Mouse (Mus musculus): ENCODE measurements around the gene Mtss1l. TPM values are rescaled to one million over a fixed set of nuclear protein-coding genes. Genes with fewer than 3 reads are reported as not detected.

Gene Mtss1l
- polyA plus RNA-seq (2011; ENCODE audit: insufficient read depth, insufficient read length, low read depth, missing spikeins), result 7.1 and 9.5 TPM in 2 replicates

- H3K9ac ChIP-seq (ENCODE audit: low read depth, poor library complexity, severe bottlenecking), result peak within 1 kb of the TSS; percentile 92
- H3K27ac ChIP-seq (ENCODE audit: insufficient read depth, low read length), result no peak within 1 kb of the TSS
- TF ChIP-seq EP300 (IDR thresholded peaks at IDR 0.05; ENCODE audit: insufficient read depth, low read depth, low read length), result 0 out of 2 replicates have a peak, but pooled peaks have one; percentile 8
- TF ChIP-seq CTCF (IDR thresholded peaks at IDR 0.05; ENCODE audit: low read depth, low read length), result no peak
- no peaks in the 10 kb centered on the region for H3K27me3 ChIP-seq (ENCODE audit: control insufficient read depth, insufficient read depth, low read length, poor library complexity, severe bottlenecking)
- H3K4me1 ChIP-seq (ENCODE audit: control insufficient read depth, insufficient read depth, low read length), result no peaks in the 10 kb centered on the region
- no peaks in the 10 kb centered on the region for H3K9me3 ChIP-seq (replicated peaks; ENCODE audit: control insufficient read depth, insufficient read depth, low read length, poor library complexity, severe bottlenecking)
- H3K4me3 ChIP-seq (ENCODE audit: low read depth, low read length), result peak within 1 kb of the TSS; percentile 89
- H3K36me3 ChIP-seq (ENCODE audit: control insufficient read depth, insufficient read depth, low read length, poor library complexity, severe bottlenecking), result 0 out of 2 replicates have a peak, but pooled peaks cover 1% of the 10 kb centered on the region
Observed at GRCm38 (mm10) chr8:110720685-110721598, at the start of gene Mtss1l. Gene Mtss1l, plus strand, starts transcription at chr8:110721476.

- Histone ChIP-seq H3K36me3 (ENCODE audit: control insufficient read depth, insufficient read depth, low read length, poor library complexity, severe bottlenecking) (peaks cover 46% of the 10 kb centered on the region), H3K9ac (ENCODE audit: low read depth, poor library complexity, severe bottlenecking) (no peak overlapping the region), H3K9me3 (replicated peaks; ENCODE audit: control insufficient read depth, insufficient read depth, low read length, poor library complexity, severe bottlenecking) (no peaks in the 10 kb centered on the region), H3K27me3 (ENCODE audit: control insufficient read depth, insufficient read depth, low read length, poor library complexity, severe bottlenecking) (no peaks in the 10 kb centered on the region), H3K4me1 (ENCODE audit: control insufficient read depth, insufficient read depth, low read length) (no peaks in the 10 kb centered on the region), H3K27ac (ENCODE audit: insufficient read depth, low read length) (no peak overlapping the region), H3K4me3 (ENCODE audit: low read depth, low read length) (no peak overlapping the region)
- no peak for TF ChIP-seq POLR2A (IDR thresholded peaks at IDR 0.05; ENCODE audit: insufficient read depth, low read length)
- TF ChIP-seq CTCF (IDR thresholded peaks at IDR 0.05; ENCODE audit: low read depth, low read length), result no peak
- no peak for TF ChIP-seq EP300 (IDR thresholded peaks at IDR 0.05; ENCODE audit: insufficient read depth, low read depth, low read length)
Observed at GRCm38 (mm10) chr8:110672133-110672532, 49.1 kb upstream of the Mtss1l start.

GRCm38 (mm10) chr8:110673168-110673567, 48.1 kb upstream of the Mtss1l start:
- H3K4me1 ChIP-seq (ENCODE audit: control insufficient read depth, insufficient read depth, low read length), result no peaks in the 10 kb centered on the region
- H3K9ac ChIP-seq (ENCODE audit: low read depth, poor library complexity, severe bottlenecking), result no peak overlapping the region
- H3K9me3 ChIP-seq (replicated peaks; ENCODE audit: control insufficient read depth, insufficient read depth, low read length, poor library complexity, severe bottlenecking), result no peaks in the 10 kb centered on the region
- H3K4me3 ChIP-seq (ENCODE audit: low read depth, low read length), result no peak overlapping the region
- H3K27me3 ChIP-seq (ENCODE audit: control insufficient read depth, insufficient read depth, low read length, poor library complexity, severe bottlenecking), result no peaks in the 10 kb centered on the region
- TF ChIP-seq CTCF (IDR thresholded peaks at IDR 0.05; ENCODE audit: low read depth, low read length) (no peak), POLR2A (IDR thresholded peaks at IDR 0.05; ENCODE audit: insufficient read depth, low read length) (no peak)
- H3K36me3 ChIP-seq (ENCODE audit: control insufficient read depth, insufficient read depth, low read length, poor library complexity, severe bottlenecking), result peaks cover 51% of the 10 kb centered on the region
- H3K27ac ChIP-seq (ENCODE audit: insufficient read depth, low read length), result no peak overlapping the region

GRCm38 (mm10) chr8:110674589-110674988, 46.7 kb upstream of the Mtss1l start:
- H3K27ac ChIP-seq (ENCODE audit: insufficient read depth, low read length), result no peak overlapping the region
- H3K36me3 ChIP-seq (ENCODE audit: control insufficient read depth, insufficient read depth, low read length, poor library complexity, severe bottlenecking), result peaks cover 62% of the 10 kb centered on the region
- no peak overlapping the region for H3K9ac ChIP-seq (ENCODE audit: low read depth, poor library complexity, severe bottlenecking)
- no peak for TF ChIP-seq POLR2A (IDR thresholded peaks at IDR 0.05; ENCODE audit: insufficient read depth, low read length)
- TF ChIP-seq CTCF (IDR thresholded peaks at IDR 0.05; ENCODE audit: low read depth, low read length), result no peak
- no peak for TF ChIP-seq EP300 (IDR thresholded peaks at IDR 0.05; ENCODE audit: insufficient read depth, low read depth, low read length)
- H3K4me3 ChIP-seq (ENCODE audit: low read depth, low read length), result no peak overlapping the region
- no peaks in the 10 kb centered on the region for H3K4me1 ChIP-seq (ENCODE audit: control insufficient read depth, insufficient read depth, low read length)
- H3K9me3 ChIP-seq (replicated peaks; ENCODE audit: control insufficient read depth, insufficient read depth, low read length, poor library complexity, severe bottlenecking), result no peaks in the 10 kb centered on the region
- no peaks in the 10 kb centered on the region for H3K27me3 ChIP-seq (ENCODE audit: control insufficient read depth, insufficient read depth, low read length, poor library complexity, severe bottlenecking)

- Histone ChIP-seq H3K27ac (ENCODE audit: insufficient read depth, low read length) (no peak overlapping the region), H3K9me3 (replicated peaks; ENCODE audit: control insufficient read depth, insufficient read depth, low read length, poor library complexity, severe bottlenecking) (no peaks in the 10 kb centered on the region), H3K27me3 (ENCODE audit: control insufficient read depth, insufficient read depth, low read length, poor library complexity, severe bottlenecking) (no peaks in the 10 kb centered on the region), H3K4me1 (ENCODE audit: control insufficient read depth, insufficient read depth, low read length) (no peaks in the 10 kb centered on the region), H3K4me3 (ENCODE audit: low read depth, low read length) (no peak overlapping the region), H3K36me3 (ENCODE audit: control insufficient read depth, insufficient read depth, low read length, poor library complexity, severe bottlenecking) (peaks cover 52% of the 10 kb centered on the region), H3K9ac (ENCODE audit: low read depth, poor library complexity, severe bottlenecking) (no peak overlapping the region)
- TF ChIP-seq EP300 (IDR thresholded peaks at IDR 0.05; ENCODE audit: insufficient read depth, low read depth, low read length) (no peak), CTCF (IDR thresholded peaks at IDR 0.05; ENCODE audit: low read depth, low read length) (no peak), POLR2A (IDR thresholded peaks at IDR 0.05; ENCODE audit: insufficient read depth, low read length) (no peak)
Observed at GRCm38 (mm10) chr8:110676702-110677101, 44.6 kb upstream of the Mtss1l start.

GRCm38 (mm10) chr8:110677174-110677660, 44.1 kb upstream of the Mtss1l start:
- no peak overlapping the region for H3K9ac ChIP-seq (ENCODE audit: low read depth, poor library complexity, severe bottlenecking)
- H3K4me1 ChIP-seq (ENCODE audit: control insufficient read depth, insufficient read depth, low read length), result no peaks in the 10 kb centered on the region
- no peak overlapping the region for H3K4me3 ChIP-seq (ENCODE audit: low read depth, low read length)
- H3K27ac ChIP-seq (ENCODE audit: insufficient read depth, low read length), result no peak overlapping the region
- no peak for TF ChIP-seq POLR2A (IDR thresholded peaks at IDR 0.05; ENCODE audit: insufficient read depth, low read length)
- TF ChIP-seq CTCF (IDR thresholded peaks at IDR 0.05; ENCODE audit: low read depth, low read length), result no peak
- no peak for TF ChIP-seq EP300 (IDR thresholded peaks at IDR 0.05; ENCODE audit: insufficient read depth, low read depth, low read length)
- no peaks in the 10 kb centered on the region for H3K27me3 ChIP-seq (ENCODE audit: control insufficient read depth, insufficient read depth, low read length, poor library complexity, severe bottlenecking)
- H3K9me3 ChIP-seq (replicated peaks; ENCODE audit: control insufficient read depth, insufficient read depth, low read length, poor library complexity, severe bottlenecking), result no peaks in the 10 kb centered on the region
- H3K36me3 ChIP-seq (ENCODE audit: control insufficient read depth, insufficient read depth, low read length, poor library complexity, severe bottlenecking), result peaks cover 51% of the 10 kb centered on the region
